Mouse (Mus musculus) stomach, embryonic 14.5 days (tissue): ENCODE measurements around the gene Rsph6a. TPM values are rescaled to one million over a fixed set of nuclear protein-coding genes. Genes with fewer than 3 reads are reported as not detected.

ENCODE experiments used
- ATAC-seq: fragments of 200-750 bp; cut with Nextera tagmentation; 2 replicates; pipeline ENCODE4 v1.8.0; 2017; ENCODE audit warnings: low read depth, moderate TSS enrichment; ENCODE audit not compliant: insufficient number of reproducible peaks, insufficient read depth, low FRiP score
- H3K27ac ChIP-seq: fragments of 300-500 bp; sonication (generic); 2 replicates; pipeline ENCODE4 v1.5.1; 2014; ENCODE audit warnings: mild to moderate bottlenecking, low read length, moderate library complexity, mixed read lengths
- H3K27me3 ChIP-seq: fragments of 300-500 bp; sonication (generic); 2 replicates; pipeline ENCODE4 v1.6.1; 2014; ENCODE audit warnings: low read length, control low read depth, mixed read lengths; ENCODE audit not compliant: control insufficient read depth, insufficient read depth
- H3K36me3 ChIP-seq: fragments of 300-500 bp; sonication (generic); 2 replicates; pipeline ENCODE4 v1.6.1; 2014; ENCODE audit warnings: mild to moderate bottlenecking, control low read depth, low read length, moderate library complexity, mixed read lengths; ENCODE audit not compliant: control insufficient read depth, insufficient read depth
- H3K4me1 ChIP-seq: fragments of 300-500 bp; sonication (generic); 2 replicates; pipeline ENCODE4 v1.6.1; 2014; ENCODE audit warnings: low read length, control low read depth, mixed read lengths; ENCODE audit not compliant: control insufficient read depth, insufficient read depth
- H3K4me2 ChIP-seq: fragments of 300-500 bp; sonication (generic); replicated peaks from 2 replicates; pipeline ENCODE4 v1.6.1; 2014; ENCODE audit warnings: low read depth, low read length, control low read depth
- H3K4me3 ChIP-seq: fragments of 300-500 bp; sonication (generic); 2 replicates; pipeline ENCODE4 v1.5.1; 2014; ENCODE audit warnings: low read depth, low read length, control low read depth
- H3K9ac ChIP-seq: fragments of 300-500 bp; sonication (generic); replicated peaks from 2 replicates; pipeline ENCODE4 v1.6.1; 2014; ENCODE audit warnings: low read depth, mild to moderate bottlenecking, control low read depth, low read length, moderate library complexity, mixed read lengths
- H3K9me3 ChIP-seq: fragments of 300-500 bp; sonication (generic); 2 replicates; pipeline ENCODE4 v1.6.1; 2016; ENCODE audit warnings: low read depth, low read length, control low read depth; ENCODE audit not compliant: control insufficient read depth
- WGBS: fragments of 180-500 bp; shearing (Covaris S2); extraction: QIAGEN DNeasy Blood & Tissue Kit; methylation state at CpG from one replicate; pipeline ENCODE4 v1.1.7; 2014; 5-methylcytosine and 5-hydroxymethylcytosine counted together
- microRNA-seq: library from miRNA; unstranded; fragments of <30 nt; microRNA quantifications from one replicate; pipeline ENCODE4, GENCODE M21; 2016
- polyA plus RNA-seq: library from polyadenylated mRNA; unstranded; fragments of >200 nt; fragmentation: Nextera tagmentation; extraction: Ambion mirVana; gene quantifications from 2 replicates; pipeline ENCODE4 v1.2.1, GENCODE M21; 2014

Gene Rsph6a
- polyA plus RNA-seq, 1 experiment from 2014 or later = not detected

GRCm38 (mm10) chr7:19121686-19122085 is 67.2 kb downstream of the Rsph6a start:
- no peak for ATAC-seq

More at GRCm38 (mm10) chr7:19121686-19122085, 67.2 kb downstream of the Rsph6a start:
- Histone ChIP-seq H3K4me1 (peaks cover 16% of the 10 kb centered on the region; the same call in 1 of the 2 replicates), H3K27me3 (no peaks in the 10 kb centered on the region), H3K27ac (no peak overlapping the region), H3K9me3 (peaks cover 4% of the 10 kb centered on the region; the same call in 1 of the 2 replicates), H3K4me3 (no peak overlapping the region), H3K36me3 (no peaks in the 10 kb centered on the region), H3K9ac (no peak overlapping the region), H3K4me2 (no peak overlapping the region)
- 88% methylated on average over 4 of the region's 4 CpGs for WGBS

Small RNA genes within 50 kb of the gene (microRNA-seq; reads per million reads assigned to microRNA genes)
- 1.0 reads per million for gene Mir3100

Other genes with a start within 250 kb of the Rsph6a start
- 0.23 and 0.27 TPM in 2 replicates for gene Psg17, start 233.1 kb upstream of the Rsph6a start, polyA plus RNA-seq
- gene Mill2, start 214.7 kb upstream of the Rsph6a start, polyA plus RNA-seq = 1.0 and 1.1 TPM in 2 replicates
- gene Pglyrp1, start 183.4 kb upstream of the Rsph6a start, polyA plus RNA-seq = 23.9 and 32.8 TPM in 2 replicates
- gene Ccdc61, start 144.3 kb upstream of the Rsph6a start, polyA plus RNA-seq = 18.5 and 21.7 TPM in 2 replicates
- gene Nova2, start 128.8 kb upstream of the Rsph6a start, polyA plus RNA-seq = 0.81 and 1.2 TPM in 2 replicates
- gene Nanos2, start 67.3 kb upstream of the Rsph6a start, polyA plus RNA-seq = not detected in 2 replicates
- gene Mypop, start 63.4 kb upstream of the Rsph6a start, polyA plus RNA-seq = 3.0 and 3.5 TPM in 2 replicates
- 22.7 and 25.5 TPM in 2 replicates for gene Irf2bp1, start 50.6 kb upstream of the Rsph6a start, polyA plus RNA-seq
- 14.8 and 15.3 TPM in 2 replicates for gene Foxa3, start 31.2 kb upstream of the Rsph6a start, polyA plus RNA-seq
- 21.7 and 23.7 TPM in 2 replicates for gene Sympk, start 30.3 kb upstream of the Rsph6a start, polyA plus RNA-seq
- 14.3 and 16.8 TPM in 2 replicates for gene Dmwd, start 21.5 kb downstream of the Rsph6a start, polyA plus RNA-seq
- gene Dmpk, start 29.2 kb downstream of the Rsph6a start, polyA plus RNA-seq = 70.9 and 72.0 TPM in 2 replicates
- gene Six5, start 39.9 kb downstream of the Rsph6a start, polyA plus RNA-seq = 17.4 and 18.6 TPM in 2 replicates
- 4.6 and 5.7 TPM in 2 replicates for gene Gm4969, start 63.7 kb downstream of the Rsph6a start, polyA plus RNA-seq
- gene Fbxo46, start 65.2 kb downstream of the Rsph6a start, polyA plus RNA-seq = 9.1 and 9.5 TPM in 2 replicates
- gene Qpctl, start 94.6 kb downstream of the Rsph6a start, polyA plus RNA-seq = 10.9 and 11.3 TPM in 2 replicates
- 143 and 161 TPM in 2 replicates for gene Snrpd2, start 95.0 kb downstream of the Rsph6a start, polyA plus RNA-seq
- gene Gipr, start 111.4 kb downstream of the Rsph6a start, polyA plus RNA-seq = 1.1 and 1.9 TPM in 2 replicates
- 4.1 and 4.8 TPM in 2 replicates for gene Eml2, start 121.7 kb downstream of the Rsph6a start, polyA plus RNA-seq
- 1.4 and 2.0 TPM in 2 replicates for gene Gpr4, start 157.8 kb downstream of the Rsph6a start, polyA plus RNA-seq
- 37.1 and 42.9 TPM in 2 replicates for gene Opa3, start 173.6 kb downstream of the Rsph6a start, polyA plus RNA-seq
- 48.1 and 64.9 TPM in 2 replicates for gene Vasp, start 217.1 kb downstream of the Rsph6a start, polyA plus RNA-seq
- 0.15 TPM in 1 of 2 replicates, not detected in the other for gene Ppm1n, start 225.4 kb downstream of the Rsph6a start, polyA plus RNA-seq
- 11.7 and 13.9 TPM in 2 replicates for gene Rtn2, start 227.9 kb downstream of the Rsph6a start, polyA plus RNA-seq